Mouse (Mus musculus): Measurements from ENCODE around the gene Alyref. TPM values are rescaled to one million over a fixed set of nuclear protein-coding genes. Genes with fewer than 3 reads are reported as not detected.

Gene Alyref
- total and polyA plus RNA-seq, 3 experiments = 600 to 1,072 TPM; not detected in 1

DNA sequence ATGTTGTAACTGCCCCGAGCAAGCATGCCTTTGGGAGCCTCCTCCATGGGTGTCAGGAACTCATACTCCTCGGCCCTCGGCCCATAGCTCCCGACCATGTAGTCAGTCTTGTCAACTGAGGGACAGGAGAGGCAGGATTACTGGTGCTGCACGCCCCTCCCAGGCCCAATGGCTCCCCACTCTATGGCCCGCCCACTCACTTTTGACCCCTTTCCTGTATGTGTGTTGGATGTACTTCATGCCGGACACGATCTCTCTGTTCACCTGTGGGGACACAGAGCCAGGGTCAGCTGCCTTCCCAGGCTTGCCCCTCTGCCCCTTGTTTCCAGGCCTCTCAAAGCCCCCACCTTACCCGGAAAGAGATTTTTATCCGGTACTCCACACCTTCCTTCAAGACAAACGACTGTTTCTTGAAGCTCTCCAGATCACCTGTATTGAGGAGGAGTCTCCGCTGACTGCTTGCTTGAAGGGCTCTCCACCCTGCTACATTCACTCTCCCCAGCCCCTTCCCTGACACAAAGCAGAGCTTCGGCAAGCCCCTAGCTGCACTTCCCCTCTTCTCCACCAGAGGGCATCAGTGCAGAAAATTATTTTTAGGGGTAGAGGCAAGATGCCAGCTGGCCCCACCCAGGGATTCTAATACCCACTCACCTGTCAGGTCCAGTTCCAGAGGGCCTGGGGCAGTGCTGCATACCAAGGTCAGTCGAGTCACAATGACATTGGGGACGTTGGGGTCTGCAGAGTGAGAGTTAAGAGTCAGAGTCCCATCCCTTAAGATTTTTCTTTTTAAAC is 18.7 kb downstream of the Alyref start:
- H3K79me2 ChIP-seq (ENCODE audit: control insufficient read depth, insufficient read depth, low read length, poor library complexity) = peaks cover 37% of the 10 kb centered on the region
- H3K4me3 ChIP-seq (ENCODE audit: control insufficient read depth in 1 of 2, insufficient read depth in 1 of 2, low read depth in 2 of 2, low read length in 2 of 2) = peak overlapping the region; percentile 76 to 94; a peak in 3 of 4 replicates
- peaks cover 4 to 19% of the 10 kb centered on the region in 2 experiments; a peak in 3 of 4 replicates for H3K36me3 ChIP-seq (ENCODE audit: control insufficient read depth in 1 of 2, insufficient read depth in 2 of 2, low read length in 2 of 2)
- TF ChIP-seq HCFC1 (IDR thresholded peaks at IDR 0.05; ENCODE audit: low read depth, low read length) (no peak), POLR2AphosphoS5 (IDR thresholded peaks at IDR 0.05; ENCODE audit: borderline replicate concordance, low read depth, low read length) (no peak), RAD21 (IDR thresholded peaks at IDR 0.05; ENCODE audit: low read depth, low read length) (peak; percentile 26), ELF1 (IDR thresholded peaks at IDR 0.05; ENCODE audit: low read depth, low read length) (0 out of 2 replicates have a peak, but pooled peaks have one; percentile 4), TBP (IDR thresholded peaks at IDR 0.05; ENCODE audit: low read depth, low read length) (no peak), POLR2A (IDR thresholded peaks at IDR 0.05; ENCODE audit: control insufficient read depth in 1 of 2, insufficient read depth in 1 of 2, low read depth in 1 of 2, low read length in 2 of 2, poor library complexity in 1 of 2) (no peak), TAL1 (IDR thresholded peaks at IDR 0.05; ENCODE audit: low read length) (no peak), EP300 (IDR thresholded peaks at IDR 0.05; ENCODE audit: low read depth in 1 of 2, low read length in 2 of 2) (no peak), GABPA (IDR thresholded peaks at IDR 0.05; ENCODE audit: low read depth, low read length) (no peak), MAFK (IDR thresholded peaks at IDR 0.05; ENCODE audit: borderline replicate concordance, low read depth, low read length) (no peak), MAZ (IDR thresholded peaks at IDR 0.05; ENCODE audit: low read depth, low read length) (no peak), CHD2 (IDR thresholded peaks at IDR 0.05; ENCODE audit: low read length) (no peak), USF2 (IDR thresholded peaks at IDR 0.05; ENCODE audit: borderline replicate concordance in 1 of 2, insufficient read depth in 1 of 2, low read depth in 1 of 2, low read length in 2 of 2) (no peak), POLR2AphosphoS2 (IDR thresholded peaks at IDR 0.05; ENCODE audit: low read length) (no peak), MXI1 (IDR thresholded peaks at IDR 0.05; ENCODE audit: low read depth, low read length) (no peak), CHD1 (IDR thresholded peaks at IDR 0.05; ENCODE audit: low read depth, low read length) (no peak), KAT2A (conservative IDR thresholded peaks at IDR 0.05; ENCODE audit: low read depth, low read length) (no peak), UBTF (IDR thresholded peaks at IDR 0.05; ENCODE audit: borderline replicate concordance, insufficient read depth, low read depth, low read length) (no peak), E2F4 (IDR thresholded peaks at IDR 0.05; ENCODE audit: borderline replicate concordance, low read depth, low read length) (no peak), SIN3A (IDR thresholded peaks at IDR 0.05; ENCODE audit: low read length) (peak; percentile 24; the same call in 1 of the 2 replicates), ZNF384 (IDR thresholded peaks at IDR 0.05; ENCODE audit: low read depth, low read length) (no peak), NELFE (IDR thresholded peaks at IDR 0.05; ENCODE audit: low read depth, low read length) (no peak; the same call in 1 of the 2 replicates), SMC3 (IDR thresholded peaks at IDR 0.05; ENCODE audit: low read depth, low read length) (peak; percentile 72), CTCF (IDR thresholded peaks at IDR 0.05 in 2 of 3, conservative IDR thresholded peaks at IDR 0.05 in 1 of 3; ENCODE audit: control insufficient read depth in 1 of 3, insufficient read depth in 1 of 3, low read depth in 2 of 3, low read length in 3 of 3, poor library complexity in 1 of 3, severe bottlenecking in 1 of 3) (peak; percentile 82 to 97 (median 87)), BHLHE40 (IDR thresholded peaks at IDR 0.05; ENCODE audit: borderline replicate concordance, low read depth, low read length) (no peak), ZMIZ1 (IDR thresholded peaks at IDR 0.05; ENCODE audit: low read depth, low read length) (0 out of 2 replicates have a peak, but pooled peaks have one; percentile 36), ZKSCAN1 (IDR thresholded peaks at IDR 0.05; ENCODE audit: low read depth, low read length) (no peak), JUND (IDR thresholded peaks at IDR 0.05; ENCODE audit: low read depth, low read length) (no peak), RCOR1 (IDR thresholded peaks at IDR 0.05; ENCODE audit: low read depth, low read length) (no peak), NRF1 (IDR thresholded peaks at IDR 0.05; ENCODE audit: insufficient read depth, low read depth, low read length, poor library complexity, severe bottlenecking) (no peak), MYC (IDR thresholded peaks at IDR 0.05; ENCODE audit: low read depth, low read length) (no peak), USF1 (IDR thresholded peaks at IDR 0.05; ENCODE audit: low read depth, low read length) (no peak), MEF2A (IDR thresholded peaks at IDR 0.05; ENCODE audit: extremely low read depth, insufficient replicate concordance, low read depth, low read length, poor library complexity, severe bottlenecking) (no peak), MAX (IDR thresholded peaks at IDR 0.05; ENCODE audit: low read length) (no peak)
- peak overlapping the region; percentile 84 for H3K9ac ChIP-seq (ENCODE audit: control insufficient read depth, low read depth, low read length, poor library complexity, severe bottlenecking)
- no peak overlapping the region for H3K27ac ChIP-seq (ENCODE audit: control insufficient read depth, low read depth, low read length)
- DNase-seq (ENCODE audit: low read depth, low spot score) = peak; percentile 80
- no peaks in the 10 kb centered on the region for H3K9me3 ChIP-seq (replicated peaks; ENCODE audit: insufficient read depth, low read length)
- no peaks in the 10 kb centered on the region for H3K27me3 ChIP-seq (ENCODE audit: control insufficient read depth in 1 of 2, insufficient read depth in 2 of 2, low read length in 2 of 2)
- peaks cover 7 to 20% of the 10 kb centered on the region in 2 experiments for H3K4me1 ChIP-seq (ENCODE audit: control insufficient read depth in 1 of 2, insufficient read depth in 2 of 2, low read length in 2 of 2)

Data from MEL (cell line).